Mouse (Mus musculus): ENCODE results near the gene Naa80. TPM values are rescaled to one million over a fixed set of nuclear protein-coding genes. Genes with fewer than 3 reads are reported as not detected.

Naa80 gene
- total RNA-seq (2014; rRNA removed; ENCODE audit: low replicate concordance): 28.4 and 58.8 TPM in 2 replicates
- 14.5 and 17.5 TPM in 2 replicates for polyA plus RNA-seq (2015; fragmentation: Nextera tagmentation; extraction: Ambion mirVana)

DNA sequence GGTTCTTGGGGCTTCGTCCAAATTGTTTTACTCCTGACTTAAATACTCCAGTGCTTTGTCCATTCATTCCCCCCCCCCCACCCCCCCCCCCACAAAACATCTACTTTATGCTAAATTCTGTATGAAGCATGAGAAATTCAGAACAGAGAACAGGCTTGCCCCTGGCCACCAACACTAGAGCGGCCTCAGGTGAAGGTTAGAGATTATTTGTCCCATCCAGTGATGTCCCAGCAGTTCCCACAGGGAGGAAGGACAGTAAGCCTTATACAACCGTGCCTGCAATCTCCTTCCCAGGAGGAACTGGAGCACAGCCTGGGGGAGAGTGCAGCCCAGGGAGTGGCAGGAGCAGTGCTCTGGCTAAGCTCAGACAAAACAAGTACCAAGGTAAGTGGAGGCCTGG, at the start of gene Naa80:
Naa80 (plus strand) TSS at position 301 of the 400 bp plus-strand sequence.
- H3K36me3 ChIP-seq (replicated peaks; ENCODE audit: control insufficient read depth, insufficient read depth, low read length): peaks cover 17% of the 10 kb centered on the region
- DNase-seq (ENCODE audit: low spot score) (no peak), ATAC-seq (ENCODE audit: insufficient read depth, low read depth) (no peak)
- no peak within 1 kb of the TSS for H3K9ac ChIP-seq (replicated peaks; ENCODE audit: low read depth, low read length)
- H3K9me3 ChIP-seq (replicated peaks; ENCODE audit: control insufficient read depth, low read length): no peaks in the 10 kb centered on the region
- peak within 1 kb of the TSS; percentile 62; the same call in 1 of the 2 replicates for H3K4me2 ChIP-seq (ENCODE audit: low read depth, low read length)
- TF ChIP-seq CTCF (IDR thresholded peaks at IDR 0.05; ENCODE audit: low read depth) (no peak), EP300 (IDR thresholded peaks at IDR 0.05; ENCODE audit: low read depth) (no peak)
- H3K4me1 ChIP-seq (ENCODE audit: control insufficient read depth, insufficient read depth): peaks cover 21% of the 10 kb centered on the region
- WGBS: 81% methylated on average over 3 of the region's 3 CpGs
- H3K4me3 ChIP-seq (ENCODE audit: low read depth, low read length): no peak within 1 kb of the TSS
- no peaks in the 10 kb centered on the region for H3K27me3 ChIP-seq (ENCODE audit: control insufficient read depth, insufficient read depth, low read length)
- peak within 1 kb of the TSS; percentile 94; the same call in 1 of the 2 replicates for H3K27ac ChIP-seq (ENCODE audit: low read depth)

- peak within 1 kb of the TSS; percentile 87 for H3K4me3 ChIP-seq (ENCODE audit: low read depth, low read length)
- WGBS: under 1% methylated on average over 48 of the region's 48 CpGs
Observed at GRCm38 (mm10) chr9:107533791-107534407, 44.8 kb upstream of the Naa80 start, which contains the start of gene Tmem115. TSS of gene Tmem115 (plus strand) at chr9:107533945.

GRCm38 (mm10) chr9:107534408-107535202, 44.1 kb upstream of the Naa80 start:
- Histone ChIP-seq H3K27ac (ENCODE audit: low read depth) (peak overlapping the region; percentile 88), H3K36me3 (replicated peaks; ENCODE audit: control insufficient read depth, insufficient read depth, low read length) (peaks cover 31% of the 10 kb centered on the region), H3K4me1 (ENCODE audit: control insufficient read depth, insufficient read depth) (peaks cover 28% of the 10 kb centered on the region), H3K9me3 (replicated peaks; ENCODE audit: control insufficient read depth, low read length) (no peaks in the 10 kb centered on the region), H3K9ac (replicated peaks; ENCODE audit: low read depth, low read length) (peak overlapping the region; percentile 80), H3K4me2 (ENCODE audit: low read depth, low read length) (peak overlapping the region; percentile 99), H3K4me3 (ENCODE audit: low read depth, low read length) (peak overlapping the region; percentile 87), H3K27me3 (ENCODE audit: control insufficient read depth, insufficient read depth, low read length) (no peaks in the 10 kb centered on the region)
- ATAC-seq (ENCODE audit: insufficient read depth, low read depth) (peak; percentile 0; the same call in 1 of the 2 replicates), DNase-seq (ENCODE audit: low spot score) (no peak)
- WGBS: under 1% methylated on average over 40 of the region's 40 CpGs
- no peak for TF ChIP-seq EP300 (IDR thresholded peaks at IDR 0.05; ENCODE audit: low read depth)
- no peak for TF ChIP-seq CTCF (IDR thresholded peaks at IDR 0.05; ENCODE audit: low read depth)

More at GRCm38 (mm10) chr9:107533791-107534407, 44.8 kb upstream of the Naa80 start, which contains the start of gene Tmem115:
- Histone ChIP-seq H3K27me3 (ENCODE audit: control insufficient read depth, insufficient read depth, low read length) (no peaks in the 10 kb centered on the region), H3K27ac (ENCODE audit: low read depth) (peak within 1 kb of the TSS; percentile 88), H3K36me3 (replicated peaks; ENCODE audit: control insufficient read depth, insufficient read depth, low read length) (peaks cover 24% of the 10 kb centered on the region), H3K4me2 (ENCODE audit: low read depth, low read length) (peak within 1 kb of the TSS; percentile 99), H3K9me3 (replicated peaks; ENCODE audit: control insufficient read depth, low read length) (no peaks in the 10 kb centered on the region), H3K9ac (replicated peaks; ENCODE audit: low read depth, low read length) (peak within 1 kb of the TSS; percentile 80), H3K4me1 (ENCODE audit: control insufficient read depth, insufficient read depth) (peaks cover 28% of the 10 kb centered on the region)
- DNase-seq (ENCODE audit: low spot score): peak; percentile 99
- TF ChIP-seq CTCF (IDR thresholded peaks at IDR 0.05; ENCODE audit: low read depth) (no peak), EP300 (IDR thresholded peaks at IDR 0.05; ENCODE audit: low read depth) (no peak)
- peak; percentile 99 for ATAC-seq (ENCODE audit: insufficient read depth, low read depth)

- no peak for DNase-seq (ENCODE audit: low spot score)
- 93% methylated on average over 7 of the region's 7 CpGs for WGBS
- no peak overlapping the region for H3K4me3 ChIP-seq (ENCODE audit: low read depth, low read length)
- no peak for TF ChIP-seq EP300 (IDR thresholded peaks at IDR 0.05; ENCODE audit: low read depth)
- no peak for TF ChIP-seq CTCF (IDR thresholded peaks at IDR 0.05; ENCODE audit: low read depth)
- H3K4me2 ChIP-seq (ENCODE audit: low read depth, low read length): no peak overlapping the region
- H3K27me3 ChIP-seq (ENCODE audit: control insufficient read depth, insufficient read depth, low read length): no peaks in the 10 kb centered on the region
- no peak for ATAC-seq (ENCODE audit: insufficient read depth, low read depth)
- no peak overlapping the region for H3K27ac ChIP-seq (ENCODE audit: low read depth)
- no peaks in the 10 kb centered on the region for H3K9me3 ChIP-seq (replicated peaks; ENCODE audit: control insufficient read depth, low read length)
- H3K36me3 ChIP-seq (replicated peaks; ENCODE audit: control insufficient read depth, insufficient read depth, low read length): peaks cover 36% of the 10 kb centered on the region
- H3K4me1 ChIP-seq (ENCODE audit: control insufficient read depth, insufficient read depth): peaks cover 42% of the 10 kb centered on the region
- no peak overlapping the region for H3K9ac ChIP-seq (replicated peaks; ENCODE audit: low read depth, low read length)
Observed at GRCm38 (mm10) chr9:107538231-107538630, 40.5 kb upstream of the Naa80 start.

DNA sequence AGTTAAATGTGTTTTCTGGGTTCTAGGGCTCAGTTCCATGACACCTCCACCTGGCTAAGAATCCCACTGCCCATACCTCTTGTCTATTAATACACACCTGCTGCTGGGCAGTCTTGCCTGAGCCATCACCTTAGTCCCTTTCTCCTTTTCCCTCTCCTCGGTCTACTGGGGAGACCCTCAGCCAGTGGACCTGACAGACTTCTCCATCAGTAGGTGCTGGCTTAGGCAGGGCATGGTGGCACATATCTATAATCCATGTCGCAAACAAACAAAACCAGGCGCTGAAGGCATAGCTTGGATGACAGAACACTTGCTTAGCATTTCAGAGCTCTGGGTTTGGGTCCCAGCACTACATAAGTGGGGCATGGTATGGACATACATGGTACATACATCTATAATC, 40.0 kb upstream of the Naa80 start:
- ATAC-seq (ENCODE audit: insufficient read depth, low read depth) (no peak), DNase-seq (ENCODE audit: low spot score) (no peak)
- Histone ChIP-seq H3K27ac (ENCODE audit: low read depth) (no peak overlapping the region), H3K9me3 (replicated peaks; ENCODE audit: control insufficient read depth, low read length) (no peaks in the 10 kb centered on the region), H3K4me2 (ENCODE audit: low read depth, low read length) (no peak overlapping the region), H3K36me3 (replicated peaks; ENCODE audit: control insufficient read depth, insufficient read depth, low read length) (peaks cover 36% of the 10 kb centered on the region), H3K4me3 (ENCODE audit: low read depth, low read length) (no peak overlapping the region), H3K4me1 (ENCODE audit: control insufficient read depth, insufficient read depth) (peaks cover 38% of the 10 kb centered on the region), H3K9ac (replicated peaks; ENCODE audit: low read depth, low read length) (no peak overlapping the region), H3K27me3 (ENCODE audit: control insufficient read depth, insufficient read depth, low read length) (no peaks in the 10 kb centered on the region)
- WGBS: 87% methylated on average over 3 of the region's 3 CpGs
- TF ChIP-seq EP300 (IDR thresholded peaks at IDR 0.05; ENCODE audit: low read depth): no peak
- TF ChIP-seq CTCF (IDR thresholded peaks at IDR 0.05; ENCODE audit: low read depth): no peak

Measured in heart, postnatal 0 days (tissue).